Mouse (Mus musculus): Measurements from ENCODE around the gene March5. TPM values are rescaled to one million over a fixed set of nuclear protein-coding genes. Genes with fewer than 3 reads are reported as not detected.
"Not testable (repeated sequence)": the region's sequence is repeated elsewhere in the genome, so short reads cannot be mapped to it uniquely, and the experiment has no call there.

The March5 gene
- total RNA-seq, 2 experiments from 2014 or later, result 85.0 to 95.3 TPM

GRCm38 (mm10) chr19:37206641-37207302 is 571 bp upstream of the March5 start:
- intact Hi-C loops (cut with DNase I), result loop anchor here (1.0 kb wide), 1 partner anchor 31 kb away; no protein-coding TSS in a partner anchor
- peak in 1 of 2 experiments; percentile 65 for DNase-seq

GRCm38 (mm10) chr19:37208176-37208755 is 923 bp downstream of the March5 start, which contains the start of gene Cpeb3:
Gene Cpeb3 (minus strand): TSS chr19:37208601.
- DNase-seq, result peak; percentile 60 to 68
- intact Hi-C loops (cut with DNase I), result loop anchor here (2.0 kb wide), 1 partner anchor 157 kb away; no protein-coding TSS in a partner anchor

GRCm38 (mm10) chr19:37208986-37209385 is 1.6 kb downstream of the March5 start:
- intact Hi-C loops (cut with DNase I), result loop anchor here (2.0 kb wide), 1 partner anchor 158 kb away; no protein-coding TSS in a partner anchor
- DNase-seq, result no peak

GRCm38 (mm10) chr19:37209467-37210128 is 2.3 kb downstream of the March5 start:
- no peak for DNase-seq
- intact Hi-C loops (cut with DNase I), result loop anchor here (2.0 kb wide), 1 partner anchor 159 kb away; no protein-coding TSS in a partner anchor

GRCm38 (mm10) chr19:37210457-37210856 is 3.1 kb downstream of the March5 start:
- intact Hi-C loops (cut with DNase I), result no loop called here
- no peak for DNase-seq

- intact Hi-C loops (cut with DNase I), result no loop called here
- no peak for DNase-seq
Observed at GRCm38 (mm10) chr19:37211416-37211815, 4.1 kb downstream of the March5 start.

- intact Hi-C loops (cut with DNase I), result no loop called here
Observed at GRCm38 (mm10) chr19:37214711-37215110, 7.4 kb downstream of the March5 start.

GRCm38 (mm10) chr19:37225197-37225862 is 18.0 kb downstream of the March5 start:
- intact Hi-C loops (cut with DNase I), result no loop called here
- DNase-seq, result no peak

More at GRCm38 (mm10) chr19:37214711-37215110, 7.4 kb downstream of the March5 start:
- DNase-seq, result peak; percentile 55 to 56

- DNase-seq; intact Hi-C loops (cut with DNase I): not testable (repeated sequence)
Observed at GRCm38 (mm10) chr19:37232598-37232997, 25.3 kb downstream of the March5 start.

- intact Hi-C loops (cut with DNase I), result no loop called here
- DNase-seq, result no peak
Observed at GRCm38 (mm10) chr19:37233561-37234539, 26.5 kb downstream of the March5 start.

GRCm38 (mm10) chr19:37235818-37236217 is 28.5 kb downstream of the March5 start:
- intact Hi-C loops (cut with DNase I), result loop anchor here (1.0 kb wide), 1 partner anchor 265 kb away; no protein-coding TSS in a partner anchor
- DNase-seq, result no peak

- no peak for DNase-seq
- intact Hi-C loops (cut with DNase I), result no loop called here
Observed at GRCm38 (mm10) chr19:37237306-37237705, 30.0 kb downstream of the March5 start.

- intact Hi-C loops (cut with DNase I), result no loop called here
- peak in 1 of 2 experiments; percentile 13 for DNase-seq
Observed at GRCm38 (mm10) chr19:37237712-37238437, 30.5 kb downstream of the March5 start.

GRCm38 (mm10) chr19:37238651-37239050 is 31.3 kb downstream of the March5 start:
- intact Hi-C loops (cut with DNase I), result no loop called here
- DNase-seq, result peak in 1 of 2 experiments; percentile 26

- peak; percentile 36 to 74 for DNase-seq
- intact Hi-C loops (cut with DNase I), result no loop called here
Observed at GRCm38 (mm10) chr19:37239096-37239495, 31.8 kb downstream of the March5 start.

- intact Hi-C loops (cut with DNase I), result no loop called here
- DNase-seq, result peak in 1 of 2 experiments; percentile 18
Observed at GRCm38 (mm10) chr19:37241201-37241600, 33.9 kb downstream of the March5 start.

- DNase-seq, result no peak
- intact Hi-C loops (cut with DNase I), result no loop called here
Observed at GRCm38 (mm10) chr19:37242707-37243106, 35.4 kb downstream of the March5 start.

GRCm38 (mm10) chr19:37246859-37247258 is 39.5 kb downstream of the March5 start:
- intact Hi-C loops (cut with DNase I), result no loop called here
- no peak for DNase-seq

- intact Hi-C loops (cut with DNase I), result no loop called here
- no peak for DNase-seq
Observed at GRCm38 (mm10) chr19:37248199-37248598, 40.9 kb downstream of the March5 start.
